Mouse (Mus musculus): ENCODE measurements around the gene Ddah1.
A peak's percentile ranks its signal among the peaks of the same experiment; 100 is the strongest.

Ddah1 gene

DNA sequence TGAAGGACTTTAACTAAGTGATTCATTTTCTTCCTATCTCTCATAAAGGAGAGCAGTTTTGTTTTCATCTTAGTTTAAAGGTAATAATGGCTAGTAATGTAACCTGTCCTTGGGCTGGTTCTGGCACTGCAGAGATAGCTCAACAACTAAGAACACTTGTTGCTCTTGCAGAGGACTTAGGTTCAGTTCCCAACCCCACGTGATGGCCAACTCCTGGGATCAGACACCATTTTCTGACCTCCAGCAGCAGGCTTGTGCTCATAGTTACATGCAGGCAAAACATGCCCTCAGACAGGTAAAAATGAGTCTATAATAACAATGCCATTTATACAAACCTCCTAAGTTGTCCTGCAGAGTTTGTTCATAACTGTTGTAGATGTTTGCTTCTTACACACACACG is 5.9 kb downstream of the Ddah1 start:
- no peak for DNase-seq (ENCODE audit: low read depth, low spot score)

DNA sequence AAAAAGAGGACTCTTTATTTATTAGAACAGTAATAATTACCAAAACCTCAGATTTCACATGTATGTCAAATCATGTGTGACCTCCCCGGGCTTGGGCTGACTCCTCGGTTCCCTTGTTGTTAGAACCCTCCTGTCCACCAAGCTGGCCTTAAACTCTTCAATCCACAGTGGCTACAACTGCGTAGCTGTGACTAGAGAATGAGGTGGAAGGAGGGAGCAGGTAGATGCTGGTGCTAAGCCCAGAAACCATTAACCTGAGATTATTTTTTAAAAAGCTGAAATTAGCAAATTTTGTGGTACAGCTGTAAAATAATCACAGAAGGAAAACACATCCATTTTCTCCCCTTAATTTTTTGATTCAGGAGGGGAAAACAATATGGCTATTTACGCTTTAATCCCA is 10.0 kb downstream of the Ddah1 start:
- DNase-seq (ENCODE audit: low read depth, low spot score): no peak

DNA sequence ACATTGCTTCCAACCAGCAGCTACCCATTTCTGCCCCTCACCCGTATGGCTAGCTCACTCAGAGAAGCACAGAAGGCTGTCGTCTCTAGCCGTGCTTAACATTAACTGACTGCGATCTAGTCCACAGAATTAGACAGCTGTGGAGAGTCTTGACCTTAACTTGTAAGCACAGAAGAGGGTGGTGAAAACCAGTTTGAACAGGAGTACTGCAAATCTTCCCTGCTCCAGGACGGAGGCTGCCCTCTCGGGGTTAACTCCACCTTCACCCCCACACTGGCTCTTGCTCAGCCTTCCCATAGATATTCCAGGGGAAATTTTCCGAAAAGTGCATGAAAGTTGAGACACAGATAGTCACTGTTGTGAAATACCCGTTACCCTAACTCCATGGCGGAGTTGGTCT is 14.9 kb downstream of the Ddah1 start:
- DNase-seq (ENCODE audit: low read depth, low spot score): no peak

DNA sequence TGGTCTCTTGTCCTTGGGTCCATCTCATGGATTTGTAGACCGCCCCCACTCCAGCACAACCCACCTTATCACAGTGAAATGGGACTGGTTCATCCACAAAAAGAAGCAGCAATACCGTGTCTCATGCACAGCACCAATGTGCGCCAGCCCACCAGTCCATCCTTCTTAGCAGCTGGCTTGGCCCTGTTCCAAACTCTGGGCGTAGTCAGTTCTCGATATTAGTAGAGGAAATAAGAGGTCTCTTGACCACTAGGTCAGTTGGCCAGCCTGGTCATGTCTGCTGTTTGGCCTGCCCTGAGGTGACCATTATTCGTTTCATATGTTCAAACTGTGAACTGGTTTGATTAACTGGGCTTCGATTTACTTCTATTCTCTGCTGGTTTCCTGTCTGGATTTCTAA is 15.9 kb downstream of the Ddah1 start:
- DNase-seq (ENCODE audit: low read depth, low spot score): no peak

DNA sequence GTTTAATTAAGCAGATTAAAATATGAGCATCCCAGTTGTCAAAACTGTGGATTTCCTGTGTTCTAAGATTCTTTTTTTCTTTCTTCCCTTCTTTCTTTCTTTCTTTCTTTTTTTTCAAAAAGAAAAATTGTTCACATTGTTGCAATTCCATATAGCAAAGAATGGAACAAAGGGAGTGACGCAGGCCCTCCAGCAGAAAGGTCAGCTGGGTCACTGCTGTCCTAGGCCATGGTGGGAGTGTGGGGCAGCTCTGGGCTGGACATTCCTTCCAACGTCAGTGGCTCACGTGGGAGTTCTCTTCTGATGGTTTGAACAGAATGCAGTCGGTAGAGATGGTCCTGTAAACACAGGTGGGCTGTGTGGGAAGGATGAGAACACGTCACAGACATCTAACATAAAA is 16.8 kb downstream of the Ddah1 start:
- DNase-seq (ENCODE audit: low read depth, low spot score): no peak

DNA sequence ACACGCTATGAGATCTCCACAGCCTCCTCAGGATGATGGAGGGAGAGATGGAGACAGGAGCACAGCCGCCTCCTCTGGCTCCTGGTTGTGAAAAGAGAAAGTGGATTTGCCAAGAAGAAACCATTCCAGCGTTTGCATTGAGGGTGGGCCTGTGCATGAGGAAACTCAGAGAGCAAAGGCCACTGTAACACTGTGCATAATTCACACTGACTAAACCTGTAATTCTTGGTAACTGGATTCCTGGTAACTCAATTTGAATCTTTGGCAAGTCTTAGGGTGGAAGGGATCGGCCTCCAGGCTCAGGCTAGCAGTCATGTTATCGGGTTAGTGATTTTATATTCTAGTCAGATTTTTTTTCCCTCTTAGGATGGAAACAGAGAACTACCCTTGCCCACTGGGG is 17.4 kb downstream of the Ddah1 start:
- DNase-seq (ENCODE audit: low read depth, low spot score): no peak

DNA sequence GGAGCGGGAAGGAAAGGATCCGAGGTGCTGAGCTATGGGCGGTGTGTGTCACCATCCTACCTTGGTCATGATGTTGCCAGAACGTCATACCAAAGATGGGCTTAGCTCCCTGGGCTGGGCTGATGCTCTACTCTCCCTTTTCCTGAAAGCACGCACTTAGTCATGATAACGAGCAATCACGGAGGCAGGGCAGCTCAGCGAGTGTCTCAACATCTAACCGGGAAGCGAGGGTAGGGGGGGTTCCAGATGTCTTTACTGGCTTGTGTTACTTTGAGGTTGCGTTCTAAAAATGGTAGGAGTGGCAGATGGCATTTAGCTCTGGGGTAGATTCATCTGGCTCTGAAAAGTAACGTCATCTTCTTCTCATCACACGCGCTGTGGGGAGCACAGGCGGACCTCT is 18.5 kb downstream of the Ddah1 start:
- no peak for DNase-seq (ENCODE audit: low read depth, low spot score)

DNA sequence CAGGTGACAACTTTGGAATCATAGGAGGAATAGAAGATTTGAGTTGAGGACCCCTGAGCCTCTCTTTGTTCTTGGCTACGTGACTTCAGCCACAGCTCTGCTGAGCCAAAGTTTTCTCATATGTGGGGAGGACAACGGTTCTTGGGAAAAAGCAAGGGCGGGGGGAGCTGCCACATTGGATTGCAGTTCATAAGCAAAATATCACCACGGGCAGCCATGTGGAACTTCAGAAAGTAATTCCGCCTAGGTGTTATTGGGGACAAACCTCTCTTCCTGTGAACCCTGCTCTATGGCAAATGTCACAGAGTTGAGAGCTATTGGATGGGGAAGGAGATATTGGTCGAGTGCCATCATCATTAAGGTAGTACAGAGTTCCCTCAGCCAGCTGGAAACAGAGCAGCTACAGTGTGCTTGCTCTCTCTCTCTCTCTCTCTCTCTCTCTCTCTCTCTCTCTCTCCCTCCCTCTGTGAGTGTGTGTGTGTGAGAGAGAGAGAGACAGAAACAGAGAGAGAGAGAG is 20.0 kb downstream of the Ddah1 start:
- no peak for DNase-seq (ENCODE audit: low read depth, low spot score)

DNA sequence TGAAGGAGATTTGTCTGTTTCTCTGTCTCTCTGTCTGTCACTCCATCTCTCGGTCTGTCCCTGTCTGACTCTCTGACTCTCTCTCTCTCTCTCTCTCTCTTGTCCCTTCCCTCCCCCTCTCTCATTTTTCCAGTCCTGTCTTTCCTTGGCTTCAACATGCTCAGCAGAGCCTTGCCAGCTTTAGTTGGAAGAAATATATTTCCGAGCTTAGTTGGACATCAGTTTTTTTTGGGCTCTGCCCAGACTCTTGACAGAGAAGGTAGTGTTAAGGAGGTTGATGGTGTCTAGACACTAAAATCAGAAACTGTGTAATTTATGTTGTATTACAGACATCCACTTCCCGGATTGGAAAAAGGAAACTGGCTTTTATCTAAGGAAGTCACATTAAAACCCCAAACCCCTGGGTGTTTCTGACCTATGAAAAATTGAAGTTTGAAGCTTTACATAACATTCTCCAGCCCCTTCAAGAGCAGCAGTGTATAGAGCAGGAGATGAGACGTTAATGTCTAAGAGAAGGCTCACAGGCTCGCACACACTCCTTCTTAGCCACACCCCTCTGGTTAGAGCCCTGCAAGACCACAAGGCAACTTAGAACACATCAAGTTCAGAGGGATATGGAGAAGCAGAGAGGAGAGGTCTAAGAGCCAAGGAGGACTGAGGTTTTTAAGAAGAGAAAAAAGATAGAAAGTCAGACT is 21.0 kb downstream of the Ddah1 start:
- DNase-seq (ENCODE audit: low read depth, low spot score): no peak

DNA sequence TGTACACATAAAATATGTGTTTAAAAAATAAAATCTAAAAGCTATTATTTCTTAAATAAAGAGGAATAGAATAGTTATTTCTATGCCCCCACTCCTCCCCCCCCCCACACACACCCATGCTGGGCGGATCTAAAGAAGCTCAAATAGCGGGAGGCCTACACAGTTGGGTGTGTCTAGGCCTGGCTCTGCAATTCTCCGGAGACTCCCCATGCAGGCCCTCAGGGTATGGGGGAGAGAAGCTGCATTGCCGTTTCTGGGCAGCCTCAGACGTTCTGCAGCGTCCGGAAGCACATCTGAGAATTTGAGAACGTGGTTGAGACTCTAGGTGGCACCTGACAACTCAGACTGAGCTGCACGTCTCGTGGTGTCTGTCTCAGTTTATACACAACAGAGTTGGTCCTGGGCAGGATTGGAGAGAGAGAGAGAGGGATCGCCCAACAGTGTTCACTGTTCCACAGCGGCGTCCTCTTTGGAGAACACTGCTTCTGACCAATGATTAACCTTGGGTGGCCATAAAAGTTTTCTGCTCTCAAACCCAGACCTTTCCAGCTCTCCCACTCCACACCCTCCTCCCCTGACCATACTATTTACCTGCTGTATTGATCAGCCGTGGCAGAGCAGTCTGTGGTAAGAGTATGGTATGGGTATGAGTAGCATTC is 22.4 kb downstream of the Ddah1 start:
- no peak for DNase-seq (ENCODE audit: low read depth, low spot score)

DNA sequence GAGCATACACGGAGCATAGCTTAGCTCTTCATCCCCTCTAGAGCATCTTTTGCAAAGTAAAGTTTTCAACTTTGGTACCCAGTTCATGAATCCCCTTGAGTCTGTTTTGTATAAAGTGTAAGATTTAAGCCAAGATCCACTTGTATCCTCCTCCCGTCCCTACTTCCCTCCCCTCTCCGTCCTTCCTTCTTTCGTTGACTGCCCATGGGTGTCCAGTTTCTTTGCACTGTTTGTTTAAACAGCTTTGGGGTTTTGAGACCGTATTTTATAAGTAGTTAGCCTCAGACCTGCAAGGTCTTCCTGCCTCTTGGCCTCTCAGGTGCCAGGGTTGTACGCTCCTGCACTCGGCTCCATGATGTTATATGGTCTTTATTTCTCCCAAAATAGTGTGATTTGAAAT is 26.8 kb downstream of the Ddah1 start:
- DNase-seq (ENCODE audit: low read depth, low spot score): no peak

DNA sequence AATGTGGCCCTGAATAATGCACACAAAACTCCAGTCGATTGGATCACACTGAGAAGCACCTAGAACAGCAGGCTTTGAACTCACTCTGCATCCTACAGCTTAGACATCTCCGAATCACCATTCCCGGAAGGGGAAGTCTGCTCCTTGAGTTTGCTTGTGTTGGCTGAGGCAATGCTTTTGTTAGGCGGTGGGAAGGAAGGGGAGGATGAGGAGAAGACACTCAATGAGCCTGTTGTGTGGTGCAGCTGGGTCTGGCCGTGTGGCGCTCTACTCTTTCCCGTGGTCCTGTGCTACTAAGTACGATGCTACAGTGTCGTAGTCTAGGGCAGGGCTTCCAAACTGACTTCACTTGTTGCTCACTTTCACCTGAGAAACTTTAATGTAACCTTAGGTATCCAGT is 28.8 kb downstream of the Ddah1 start:
- no peak for DNase-seq (ENCODE audit: low read depth, low spot score)

DNA sequence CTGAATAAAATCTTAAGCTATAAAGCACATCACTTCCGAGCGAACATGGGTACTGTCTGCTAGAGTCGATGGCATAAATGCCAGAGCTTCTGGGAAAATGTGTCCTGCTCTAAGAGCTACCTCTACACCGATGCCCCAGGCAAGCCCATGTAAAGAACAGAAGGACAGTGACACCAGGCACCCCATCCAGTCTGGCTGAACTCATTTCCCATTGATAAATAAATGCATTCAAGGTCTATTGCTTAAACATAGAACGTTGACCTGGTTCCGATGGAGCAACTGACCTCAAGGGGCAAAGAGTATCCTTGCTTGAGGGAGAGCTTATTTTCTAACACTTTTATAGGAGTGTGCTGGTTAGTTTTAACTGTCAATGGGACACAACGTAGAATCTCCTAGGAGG is 30.6 kb downstream of the Ddah1 start:
- no peak for DNase-seq (ENCODE audit: low read depth, low spot score)

DNA sequence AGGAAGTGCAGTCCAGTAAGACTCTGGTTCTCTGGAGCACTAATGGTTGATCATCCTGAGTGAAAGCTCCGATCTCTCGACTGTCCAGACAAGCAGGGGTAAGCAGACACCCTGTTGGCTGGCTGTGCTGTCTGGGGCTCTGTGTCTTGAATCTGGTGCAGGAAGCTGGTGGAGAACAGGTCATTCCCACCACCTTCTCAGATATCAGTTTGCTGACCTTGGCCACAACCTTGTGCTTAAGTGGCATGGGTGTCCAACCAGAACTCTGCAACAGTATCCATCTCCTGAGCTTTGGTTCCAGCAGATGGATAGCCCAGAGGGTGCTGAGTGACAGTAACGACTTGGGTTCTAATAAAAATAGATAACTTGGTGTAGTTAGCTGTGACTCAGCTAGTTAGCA is 31.8 kb downstream of the Ddah1 start:
- no peak for DNase-seq (ENCODE audit: low read depth, low spot score)

DNA sequence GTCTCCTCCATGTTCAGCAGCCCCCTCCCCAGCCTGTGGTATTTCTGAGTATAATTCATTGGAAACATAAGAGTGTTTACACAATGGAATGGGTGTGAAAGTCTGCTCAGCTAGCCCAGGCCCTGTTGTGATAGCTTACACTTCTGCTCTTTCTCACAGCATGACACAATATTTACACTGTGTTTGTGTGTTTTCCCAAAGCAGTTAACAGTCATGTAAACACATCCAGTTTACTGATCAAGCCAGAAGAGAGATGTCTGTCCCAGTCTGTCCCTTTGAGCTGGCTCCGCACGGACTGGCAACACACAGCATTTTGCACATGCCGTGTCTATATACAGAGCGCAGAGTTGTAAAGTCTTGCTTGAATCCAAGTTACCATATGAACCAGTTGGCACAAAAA is 32.2 kb downstream of the Ddah1 start:
- no peak for DNase-seq (ENCODE audit: low read depth, low spot score)

DNA sequence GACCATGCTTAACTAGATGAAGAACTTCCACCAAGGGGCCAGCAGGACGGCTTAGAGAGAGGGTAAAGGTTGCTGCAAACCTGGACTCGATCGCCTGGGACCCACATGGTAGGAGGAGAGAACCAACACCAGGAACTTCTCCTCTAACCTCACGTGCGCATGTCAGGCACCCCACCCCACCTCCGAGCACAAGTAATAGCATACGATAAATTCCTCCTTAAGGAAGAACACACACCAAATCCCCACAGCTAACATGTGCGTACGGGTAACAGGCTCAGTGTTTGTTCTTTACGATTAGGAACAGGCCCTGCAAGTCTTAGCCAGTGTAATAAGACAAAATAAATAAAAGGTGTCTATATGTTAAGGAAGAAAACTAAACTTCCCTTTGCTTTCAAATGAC is 35.9 kb downstream of the Ddah1 start:
- DNase-seq (ENCODE audit: low read depth, low spot score): no peak

DNA sequence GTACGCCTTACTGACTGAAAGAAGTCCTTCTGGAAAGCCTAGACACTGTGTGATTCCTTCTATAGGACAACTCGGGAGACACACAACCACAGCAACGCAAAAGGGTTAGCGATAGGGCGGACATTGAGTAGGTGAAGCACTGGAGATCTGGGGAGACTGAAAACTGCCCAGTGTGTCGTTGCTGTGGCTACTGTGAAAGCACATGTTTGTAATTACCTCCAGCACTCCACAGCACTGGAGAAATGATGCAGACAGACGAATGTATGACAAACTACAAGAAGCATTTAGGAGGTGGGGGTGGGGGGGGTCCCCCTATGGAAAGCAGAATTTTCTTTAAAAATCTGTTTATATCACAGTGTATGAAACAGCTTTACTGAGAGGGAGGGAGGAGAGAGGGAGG is 37.4 kb downstream of the Ddah1 start:
- peak; percentile 53 for DNase-seq (ENCODE audit: low read depth, low spot score)

DNA sequence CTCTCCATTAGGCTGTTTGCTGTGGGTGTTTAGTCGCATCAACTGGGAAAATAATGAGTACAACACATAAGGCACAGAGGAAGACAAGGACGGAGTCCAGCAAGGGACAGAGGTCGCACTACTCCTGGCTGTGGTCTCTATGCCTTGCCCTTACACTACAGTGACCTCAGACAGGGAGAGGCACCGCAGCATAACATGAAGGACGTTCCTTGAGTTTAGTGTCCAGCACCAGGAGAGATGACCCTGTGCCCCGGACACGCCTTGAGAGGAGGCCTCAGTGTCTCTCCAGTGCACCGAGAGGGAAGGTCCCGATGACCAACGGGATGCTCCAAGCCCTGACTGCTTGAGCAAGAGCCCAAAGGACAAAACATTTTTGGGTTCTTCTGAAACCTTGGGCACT is 39.6 kb downstream of the Ddah1 start:
- DNase-seq (ENCODE audit: low read depth, low spot score): no peak

DNA sequence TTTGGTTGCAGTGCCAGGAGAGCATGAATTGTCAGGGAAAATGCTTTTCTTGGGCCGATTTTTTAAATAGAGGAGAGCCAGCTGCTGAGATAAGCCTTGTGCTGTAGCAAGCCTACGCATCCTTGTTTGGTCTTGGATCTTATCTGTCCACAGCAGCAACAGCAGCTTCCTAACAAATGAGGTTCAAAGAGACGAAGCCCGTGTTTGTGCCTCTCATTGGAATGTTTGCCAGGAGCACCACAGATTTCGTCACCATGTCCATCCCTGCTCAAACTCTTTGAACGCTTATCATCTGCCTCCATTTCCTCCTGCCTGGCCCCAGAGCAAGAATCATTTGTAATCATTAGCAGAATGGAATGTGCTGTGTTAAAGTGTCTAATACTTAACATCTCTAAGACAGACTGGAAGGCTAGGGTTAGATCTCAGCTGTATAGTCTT is 40.3 kb downstream of the Ddah1 start:
- DNase-seq (ENCODE audit: low read depth, low spot score): no peak

DNA sequence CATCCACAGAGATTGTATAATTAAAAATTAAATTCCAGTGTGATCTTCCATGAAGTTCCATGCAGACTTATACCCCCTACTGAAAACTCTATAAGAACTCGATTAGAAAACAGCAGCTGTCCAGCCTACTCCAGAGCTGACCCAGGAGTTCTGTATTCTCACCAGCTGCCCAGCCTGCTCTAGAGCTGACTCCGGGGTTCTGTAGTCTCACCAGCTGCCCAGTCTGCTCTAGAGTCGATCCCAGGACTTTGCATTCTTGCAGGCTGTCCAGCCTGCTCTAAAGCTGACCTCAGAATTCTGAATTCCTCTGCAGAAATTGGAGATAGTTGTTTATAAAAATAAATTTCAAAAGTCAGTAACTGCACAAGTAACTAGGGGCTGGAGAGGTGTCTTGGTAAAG is 40.9 kb downstream of the Ddah1 start:
- DNase-seq (ENCODE audit: low read depth, low spot score): no peak

DNA sequence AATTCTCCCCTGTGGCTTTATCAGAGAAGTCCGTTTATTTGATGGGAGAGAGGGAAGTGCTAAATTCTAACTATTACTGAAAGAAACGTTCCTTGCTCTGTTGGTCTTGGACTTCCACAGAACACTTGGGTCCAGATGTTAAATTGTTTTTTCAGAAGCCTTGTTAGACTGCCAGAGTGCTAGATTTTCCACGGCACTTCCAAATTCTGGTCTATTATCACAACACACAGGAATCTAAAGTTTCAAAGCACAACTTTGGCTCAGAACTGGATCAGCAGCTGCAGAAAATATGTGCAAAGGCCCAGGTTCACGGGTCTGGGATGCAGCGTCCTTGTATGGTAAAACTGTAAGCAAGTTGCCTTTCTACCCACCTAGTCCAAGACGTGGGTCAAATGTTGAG is 43.6 kb downstream of the Ddah1 start:
- DNase-seq (ENCODE audit: low read depth, low spot score): no peak

DNA sequence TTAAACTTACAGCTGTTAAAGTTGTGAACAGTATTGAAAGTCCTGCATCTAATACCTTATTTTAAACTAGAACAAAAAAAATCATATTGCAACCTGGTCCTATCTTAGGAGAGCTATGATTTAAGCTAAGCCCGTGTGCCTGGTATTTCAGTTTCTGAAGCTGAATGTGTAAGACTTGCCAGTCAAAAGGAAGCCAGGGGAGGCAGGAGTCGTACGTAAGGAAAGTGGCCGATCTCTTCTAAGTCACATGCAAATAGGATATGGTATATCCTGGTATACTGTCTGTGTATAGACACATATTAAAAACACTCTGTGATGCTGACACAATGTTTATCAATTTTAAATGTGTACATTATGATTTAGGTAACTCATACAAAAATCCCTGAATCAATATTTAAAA is 47.4 kb downstream of the Ddah1 start:
- DNase-seq (ENCODE audit: low read depth, low spot score): no peak

DNA sequence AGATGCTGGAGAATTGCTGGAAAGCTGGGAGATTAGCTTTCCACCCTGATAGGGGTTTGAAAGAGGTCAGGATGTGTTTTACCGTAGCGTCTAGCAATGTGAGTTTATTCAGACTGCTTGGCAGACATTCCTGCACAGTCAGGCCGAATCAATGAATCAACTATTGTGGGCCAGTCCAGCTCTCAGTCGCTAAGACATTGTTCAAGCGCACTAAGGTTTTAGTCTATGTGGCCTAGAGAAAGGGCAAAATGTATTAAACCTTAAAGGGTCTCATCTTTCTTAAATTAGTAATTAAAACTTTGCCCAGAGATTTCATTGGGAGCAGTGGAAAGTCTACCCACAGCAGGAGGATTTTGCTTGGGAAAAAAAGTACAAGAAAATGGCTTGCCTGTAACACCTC is 48.0 kb downstream of the Ddah1 start:
- no peak for DNase-seq (ENCODE audit: low read depth, low spot score)

DNA sequence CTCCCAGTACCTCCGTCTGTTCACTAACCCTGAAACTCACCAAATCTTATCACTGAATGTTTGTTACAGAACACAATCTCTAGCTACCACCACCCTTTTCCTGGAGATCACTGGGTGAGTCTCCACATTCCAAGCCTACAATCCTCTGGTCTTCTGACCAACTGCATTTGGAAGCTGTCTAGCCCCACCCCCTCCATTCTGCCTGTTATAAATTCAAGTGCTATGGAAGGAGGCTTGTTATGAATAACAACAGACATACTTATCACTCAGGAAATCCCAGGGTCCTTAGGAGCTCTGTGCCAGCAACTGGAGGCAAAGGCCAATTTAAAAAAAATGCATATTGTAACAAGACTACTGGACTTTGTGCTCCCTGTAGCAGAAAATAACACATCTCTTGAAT is 58.3 kb downstream of the Ddah1 start:
- no peak for DNase-seq (ENCODE audit: low read depth, low spot score)

All from 3T3-L1 (cell line).